Mouse (Mus musculus): ENCODE data around the gene Gm29866.
"Not testable (repeated sequence)": the region's sequence is repeated elsewhere in the genome, so short reads cannot be mapped to it uniquely, and the experiment has no call there.

The Gm29866 gene

DNA sequence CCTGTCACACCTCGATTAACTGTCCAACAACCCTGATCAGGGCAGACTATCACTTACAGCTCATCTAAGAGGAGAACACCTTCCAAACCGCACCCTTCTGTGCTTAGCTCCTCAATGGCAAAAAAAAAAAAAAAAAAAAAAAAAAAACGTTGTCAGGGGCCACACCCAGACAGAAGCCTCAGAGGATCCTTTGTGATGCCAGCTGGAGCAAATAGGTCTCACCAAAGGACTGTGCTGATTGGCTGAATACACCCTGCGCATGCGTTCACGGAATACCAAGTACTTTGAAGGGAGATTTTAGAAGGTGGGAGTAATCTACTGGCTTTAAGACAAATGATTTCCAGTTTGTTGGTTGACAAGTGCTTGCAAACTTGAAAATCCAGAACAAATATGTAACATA, at the start of gene Gm29866:
Gene Gm29866, minus strand, starts transcription at position 101 of the 400 bp plus-strand sequence.
- DNase-seq (ENCODE audit: low spot score in 2 of 2): not testable (repeated sequence)

Data from right cerebral cortex, adult 2 months (tissue).